Mouse (Mus musculus) forebrain, embryonic 12.5 days (tissue): Measurements from ENCODE around the gene Fasl. TPM values are rescaled to one million over a fixed set of nuclear protein-coding genes. Genes with fewer than 3 reads are reported as not detected.

Experiments
- ATAC-seq: fragments of 200-750 bp; cut with Nextera tagmentation; 2 replicates; pipeline ENCODE4 v1.8.0; 2017; ENCODE audit warnings: moderate TSS enrichment; ENCODE audit not compliant: low FRiP score
- H3K27ac ChIP-seq: fragments of 300-500 bp; sonication (generic); 2 replicates; pipeline ENCODE4 v1.5.1; 2016; ENCODE audit warnings: mild to moderate bottlenecking
- H3K27me3 ChIP-seq: fragments of 300-500 bp; sonication (generic); 2 replicates; pipeline ENCODE4 v1.6.1; 2016; ENCODE audit warnings: mild to moderate bottlenecking
- H3K36me3 ChIP-seq: fragments of 300-500 bp; sonication (generic); replicated peaks from 2 replicates; pipeline ENCODE4 v1.6.1; 2016; ENCODE audit warnings: mild to moderate bottlenecking
- H3K4me1 ChIP-seq: fragments of 300-500 bp; sonication (generic); 2 replicates; pipeline ENCODE4 v1.6.1; 2016
- H3K4me2 ChIP-seq: fragments of 300-500 bp; sonication (generic); 2 replicates; pipeline ENCODE4 v1.6.1; 2016; ENCODE audit warnings: mild to moderate bottlenecking, moderate library complexity
- H3K4me3 ChIP-seq: fragments of 300-500 bp; sonication (generic); replicated peaks from 2 replicates; pipeline ENCODE4 v1.5.1; 2016; ENCODE audit warnings: mild to moderate bottlenecking
- H3K9ac ChIP-seq: fragments of 300-500 bp; sonication (generic); 2 replicates; pipeline ENCODE4 v1.6.1; 2016; ENCODE audit warnings: mild to moderate bottlenecking
- H3K9me3 ChIP-seq: fragments of 300-500 bp; sonication (generic); 2 replicates; pipeline ENCODE4 v1.6.1; 2016
- WGBS: fragments of 180-500 bp; shearing (Covaris S2); methylation state at CpG from one replicate; pipeline ENCODE4 v1.1.7; 2016; 5-methylcytosine and 5-hydroxymethylcytosine counted together
- polyA plus RNA-seq: library from polyadenylated mRNA; unstranded; fragments of >200 nt; fragmentation: Nextera tagmentation; extraction: Ambion mirVana; gene quantifications from 2 replicates; pipeline ENCODE4 v1.2.1, GENCODE M21; 2016

The Fasl gene
- polyA plus RNA-seq, 1 experiment from 2014 or later = not detected

GRCm38 (mm10) chr1:161782725-161783124 lies 5.6 kb downstream of the Fasl start:
- H3K4me2 ChIP-seq = no peak overlapping the region
- no peaks in the 10 kb centered on the region for H3K4me1 ChIP-seq
- H3K27me3 ChIP-seq = no peaks in the 10 kb centered on the region
- 76% methylated on average over 2 of the region's 2 CpGs for WGBS
- H3K27ac ChIP-seq = no peak overlapping the region
- no peaks in the 10 kb centered on the region for H3K36me3 ChIP-seq
- no peak overlapping the region for H3K4me3 ChIP-seq
- ATAC-seq = no peak
- H3K9me3 ChIP-seq = no peaks in the 10 kb centered on the region
- H3K9ac ChIP-seq = no peak overlapping the region

GRCm38 (mm10) chr1:161781594-161781993 lies 6.7 kb downstream of the Fasl start:
- Histone ChIP-seq H3K4me1 (no peaks in the 10 kb centered on the region), H3K27ac (no peak overlapping the region), H3K9me3 (no peaks in the 10 kb centered on the region), H3K4me3 (no peak overlapping the region), H3K4me2 (no peak overlapping the region), H3K27me3 (no peaks in the 10 kb centered on the region), H3K9ac (no peak overlapping the region), H3K36me3 (no peaks in the 10 kb centered on the region)
- WGBS = 90% methylated on average over 5 of the region's 5 CpGs
- no peak for ATAC-seq

- no peak overlapping the region for H3K4me2 ChIP-seq
- no peaks in the 10 kb centered on the region for H3K36me3 ChIP-seq
- H3K27ac ChIP-seq = no peak overlapping the region
- no peak overlapping the region for H3K9ac ChIP-seq
- H3K27me3 ChIP-seq = no peaks in the 10 kb centered on the region
- H3K9me3 ChIP-seq = no peaks in the 10 kb centered on the region
- no peak for ATAC-seq
- H3K4me1 ChIP-seq = no peaks in the 10 kb centered on the region
- no peak overlapping the region for H3K4me3 ChIP-seq
These were observed 9.2 kb downstream of the Fasl start for GRCm38 (mm10) chr1:161779057-161779456.

- no peak overlapping the region for H3K27ac ChIP-seq
- ATAC-seq = no peak
- 88% methylated on average over 6 of the region's 6 CpGs for WGBS
- no peaks in the 10 kb centered on the region for H3K4me1 ChIP-seq
- H3K4me3 ChIP-seq = no peak overlapping the region
- H3K9me3 ChIP-seq = no peaks in the 10 kb centered on the region
- no peak overlapping the region for H3K4me2 ChIP-seq
- no peaks in the 10 kb centered on the region for H3K27me3 ChIP-seq
- H3K36me3 ChIP-seq = no peaks in the 10 kb centered on the region
- no peak overlapping the region for H3K9ac ChIP-seq
These were observed 13.1 kb downstream of the Fasl start for GRCm38 (mm10) chr1:161775151-161775550.

- Histone ChIP-seq H3K4me1 (no peaks in the 10 kb centered on the region), H3K27ac (no peak overlapping the region), H3K9me3 (no peaks in the 10 kb centered on the region), H3K9ac (no peak overlapping the region), H3K27me3 (no peaks in the 10 kb centered on the region), H3K4me2 (no peak overlapping the region), H3K4me3 (no peak overlapping the region), H3K36me3 (no peaks in the 10 kb centered on the region)
- WGBS = 81% methylated on average over 2 of the region's 2 CpGs
- ATAC-seq = no peak
These were observed 17.0 kb downstream of the Fasl start for GRCm38 (mm10) chr1:161771293-161771692.

- H3K4me3 ChIP-seq = no peak overlapping the region
- no peaks in the 10 kb centered on the region for H3K27me3 ChIP-seq
- no peaks in the 10 kb centered on the region for H3K9me3 ChIP-seq
- H3K27ac ChIP-seq = no peak overlapping the region
- H3K4me1 ChIP-seq = no peaks in the 10 kb centered on the region
- 97% methylated on average over 1 of the region's 1 CpGs for WGBS
- H3K9ac ChIP-seq = no peak overlapping the region
- no peak for ATAC-seq
- no peaks in the 10 kb centered on the region for H3K36me3 ChIP-seq
- H3K4me2 ChIP-seq = no peak overlapping the region
These were observed 19.0 kb downstream of the Fasl start for GRCm38 (mm10) chr1:161769329-161769728.

- Histone ChIP-seq H3K27ac (no peak overlapping the region), H3K27me3 (no peaks in the 10 kb centered on the region), H3K9me3 (no peaks in the 10 kb centered on the region), H3K4me3 (no peak overlapping the region), H3K4me1 (no peaks in the 10 kb centered on the region), H3K9ac (no peak overlapping the region), H3K36me3 (no peaks in the 10 kb centered on the region), H3K4me2 (no peak overlapping the region)
- ATAC-seq = no peak
- WGBS = 69% methylated on average over 12 of the region's 12 CpGs
These were observed 21.2 kb downstream of the Fasl start for GRCm38 (mm10) chr1:161767101-161767524.

- Histone ChIP-seq H3K4me1 (no peaks in the 10 kb centered on the region), H3K9me3 (no peaks in the 10 kb centered on the region), H3K36me3 (no peaks in the 10 kb centered on the region), H3K27me3 (no peaks in the 10 kb centered on the region), H3K9ac (no peak overlapping the region), H3K27ac (no peak overlapping the region), H3K4me3 (no peak overlapping the region), H3K4me2 (no peak overlapping the region)
- no peak for ATAC-seq
- WGBS = 56% methylated on average over 5 of the region's 5 CpGs
These were observed 21.6 kb downstream of the Fasl start for GRCm38 (mm10) chr1:161766656-161767055.

GRCm38 (mm10) chr1:161765932-161766331 lies 22.4 kb downstream of the Fasl start:
- H3K36me3 ChIP-seq = no peaks in the 10 kb centered on the region
- H3K4me2 ChIP-seq = no peak overlapping the region
- ATAC-seq = no peak
- no peak overlapping the region for H3K4me3 ChIP-seq
- no peak overlapping the region for H3K9ac ChIP-seq
- H3K27ac ChIP-seq = no peak overlapping the region
- 55% methylated on average over 5 of the region's 5 CpGs for WGBS
- no peaks in the 10 kb centered on the region for H3K9me3 ChIP-seq
- no peaks in the 10 kb centered on the region for H3K4me1 ChIP-seq
- no peaks in the 10 kb centered on the region for H3K27me3 ChIP-seq

- Histone ChIP-seq H3K4me3 (no peak overlapping the region), H3K9me3 (no peaks in the 10 kb centered on the region), H3K9ac (no peak overlapping the region), H3K36me3 (no peaks in the 10 kb centered on the region), H3K27ac (no peak overlapping the region), H3K27me3 (no peaks in the 10 kb centered on the region), H3K4me2 (no peak overlapping the region), H3K4me1 (no peaks in the 10 kb centered on the region)
- WGBS = 94% methylated on average over 1 of the region's 1 CpGs
- ATAC-seq = no peak
These were observed 23.3 kb downstream of the Fasl start for GRCm38 (mm10) chr1:161764964-161765363.

GRCm38 (mm10) chr1:161761556-161761955 lies 26.7 kb downstream of the Fasl start:
- Histone ChIP-seq H3K9me3 (no peaks in the 10 kb centered on the region), H3K9ac (no peak overlapping the region), H3K36me3 (no peaks in the 10 kb centered on the region), H3K4me2 (no peak overlapping the region), H3K27me3 (no peaks in the 10 kb centered on the region), H3K27ac (no peak overlapping the region), H3K4me3 (no peak overlapping the region), H3K4me1 (no peaks in the 10 kb centered on the region)
- WGBS = 52% methylated on average over 4 of the region's 4 CpGs
- no peak for ATAC-seq

- no peak overlapping the region for H3K27ac ChIP-seq
- H3K27me3 ChIP-seq = no peaks in the 10 kb centered on the region
- ATAC-seq = no peak
- 91% methylated on average over 3 of the region's 3 CpGs for WGBS
- no peak overlapping the region for H3K9ac ChIP-seq
- no peaks in the 10 kb centered on the region for H3K9me3 ChIP-seq
- no peak overlapping the region for H3K4me2 ChIP-seq
- no peaks in the 10 kb centered on the region for H3K4me1 ChIP-seq
- no peaks in the 10 kb centered on the region for H3K36me3 ChIP-seq
- H3K4me3 ChIP-seq = no peak overlapping the region
These were observed 31.7 kb downstream of the Fasl start for GRCm38 (mm10) chr1:161756547-161756946.

GRCm38 (mm10) chr1:161751311-161751710 lies 37.0 kb downstream of the Fasl start:
- no peak overlapping the region for H3K4me2 ChIP-seq
- no peak for ATAC-seq
- H3K4me3 ChIP-seq = no peak overlapping the region
- no peaks in the 10 kb centered on the region for H3K9me3 ChIP-seq
- no peaks in the 10 kb centered on the region for H3K27me3 ChIP-seq
- 58% methylated on average over 8 of the region's 8 CpGs for WGBS
- H3K9ac ChIP-seq = no peak overlapping the region
- H3K4me1 ChIP-seq = peaks cover 2% of the 10 kb centered on the region; the same call in 1 of the 2 replicates
- no peaks in the 10 kb centered on the region for H3K36me3 ChIP-seq
- no peak overlapping the region for H3K27ac ChIP-seq
